Mouse (Mus musculus): ENCODE data around the gene P4hb. TPM values are rescaled to one million over a fixed set of nuclear protein-coding genes. Genes with fewer than 3 reads are reported as not detected.

The P4hb gene
- polyA plus RNA-seq, 1 experiment from 2014 or later, result 253 TPM

Other genes starting within 250 kb of the P4hb start
- gene Actg1, start 224.7 kb downstream of the P4hb start, polyA plus RNA-seq (2015; fragmentation: Nextera tagmentation; extraction: Ambion mirVana), result 3,229 and 3,555 TPM in 2 replicates
- 1.3 and 1.7 TPM in 2 replicates for gene Fscn2, start 211.7 kb downstream of the P4hb start, polyA plus RNA-seq (2015; fragmentation: Nextera tagmentation; extraction: Ambion mirVana)
- 51.0 and 63.1 TPM in 2 replicates for gene Faap100, start 194.5 kb downstream of the P4hb start, polyA plus RNA-seq (2015; fragmentation: Nextera tagmentation; extraction: Ambion mirVana)
- 33.6 and 33.9 TPM in 2 replicates for gene Nploc4, start 135.5 kb downstream of the P4hb start, polyA plus RNA-seq (2015; fragmentation: Nextera tagmentation; extraction: Ambion mirVana)
- not detected in 2 replicates for gene Tspan10, start 130.6 kb downstream of the P4hb start, polyA plus RNA-seq (2015; fragmentation: Nextera tagmentation; extraction: Ambion mirVana)
- gene Pde6g, start 119.8 kb downstream of the P4hb start, polyA plus RNA-seq (2015; fragmentation: Nextera tagmentation; extraction: Ambion mirVana), result 0.19 and 0.20 TPM in 2 replicates
- gene Oxld1, start 115.2 kb downstream of the P4hb start, polyA plus RNA-seq (2015; fragmentation: Nextera tagmentation; extraction: Ambion mirVana), result 9.2 and 10.7 TPM in 2 replicates
- 30.9 and 31.3 TPM in 2 replicates for gene Ccdc137, start 115.1 kb downstream of the P4hb start, polyA plus RNA-seq (2015; fragmentation: Nextera tagmentation; extraction: Ambion mirVana)
- gene Arl16, start 105.6 kb downstream of the P4hb start, polyA plus RNA-seq (2015; fragmentation: Nextera tagmentation; extraction: Ambion mirVana), result 49.8 and 56.5 TPM in 2 replicates
- 127 TPM in 2 replicates for gene Mrpl12, start 88.6 kb downstream of the P4hb start, polyA plus RNA-seq (2015; fragmentation: Nextera tagmentation; extraction: Ambion mirVana)
- 31.1 and 41.9 TPM in 2 replicates for gene Slc25a10, start 81.4 kb downstream of the P4hb start, polyA plus RNA-seq (2015; fragmentation: Nextera tagmentation; extraction: Ambion mirVana)
- gene Gcgr, start 42.6 kb downstream of the P4hb start, polyA plus RNA-seq (2015; fragmentation: Nextera tagmentation; extraction: Ambion mirVana), result 0.08 and 0.21 TPM in 2 replicates
- gene Mcrip1, start 23.5 kb downstream of the P4hb start, polyA plus RNA-seq (2015; fragmentation: Nextera tagmentation; extraction: Ambion mirVana), result 228 and 240 TPM in 2 replicates
- gene Ppp1r27, start 22.1 kb downstream of the P4hb start, polyA plus RNA-seq (2015; fragmentation: Nextera tagmentation; extraction: Ambion mirVana), result not detected in 2 replicates
- gene Arhgdia, start 8.4 kb upstream of the P4hb start, polyA plus RNA-seq (2015; fragmentation: Nextera tagmentation; extraction: Ambion mirVana), result 462 and 508 TPM in 2 replicates
- gene Alyref, start 25.1 kb upstream of the P4hb start, polyA plus RNA-seq (2015; fragmentation: Nextera tagmentation; extraction: Ambion mirVana), result 420 and 488 TPM in 2 replicates
- gene Anapc11, start 25.2 kb upstream of the P4hb start, polyA plus RNA-seq (2015; fragmentation: Nextera tagmentation; extraction: Ambion mirVana), result 204 and 211 TPM in 2 replicates
- 0.50 TPM in 1 of 2 replicates, not detected in the other for gene Npb, start 35.2 kb upstream of the P4hb start, polyA plus RNA-seq (2015; fragmentation: Nextera tagmentation; extraction: Ambion mirVana)
- gene Pcyt2, start 44.7 kb upstream of the P4hb start, polyA plus RNA-seq (2015; fragmentation: Nextera tagmentation; extraction: Ambion mirVana), result 140 and 159 TPM in 2 replicates
- 42.7 and 43.1 TPM in 2 replicates for gene Sirt7, start 52.0 kb upstream of the P4hb start, polyA plus RNA-seq (2015; fragmentation: Nextera tagmentation; extraction: Ambion mirVana)
- gene Mafg, start 60.3 kb upstream of the P4hb start, polyA plus RNA-seq (2015; fragmentation: Nextera tagmentation; extraction: Ambion mirVana), result 19.8 and 24.1 TPM in 2 replicates
- gene Pycr1, start 70.5 kb upstream of the P4hb start, polyA plus RNA-seq (2015; fragmentation: Nextera tagmentation; extraction: Ambion mirVana), result 23.9 and 25.5 TPM in 2 replicates
- 0.25 and 0.81 TPM in 2 replicates for gene Myadml2, start 74.9 kb upstream of the P4hb start, polyA plus RNA-seq (2015; fragmentation: Nextera tagmentation; extraction: Ambion mirVana)
- 0.15 and 0.29 TPM in 2 replicates for gene Notum, start 87.9 kb upstream of the P4hb start, polyA plus RNA-seq (2015; fragmentation: Nextera tagmentation; extraction: Ambion mirVana)
- gene Aspscr1, start 99.7 kb upstream of the P4hb start, polyA plus RNA-seq (2015; fragmentation: Nextera tagmentation; extraction: Ambion mirVana), result 142 and 151 TPM in 2 replicates
- gene Cenpx, start 140.5 kb upstream of the P4hb start, polyA plus RNA-seq (2015; fragmentation: Nextera tagmentation; extraction: Ambion mirVana), result 127 TPM in 2 replicates
- gene Lrrc45, start 140.7 kb upstream of the P4hb start, polyA plus RNA-seq (2015; fragmentation: Nextera tagmentation; extraction: Ambion mirVana), result 64.5 and 72.9 TPM in 2 replicates
- 83.0 and 105 TPM in 2 replicates for gene Rac3, start 148.2 kb upstream of the P4hb start, polyA plus RNA-seq (2015; fragmentation: Nextera tagmentation; extraction: Ambion mirVana)
- 7.8 and 9.5 TPM in 2 replicates for gene Dcxr, start 154.0 kb upstream of the P4hb start, polyA plus RNA-seq (2015; fragmentation: Nextera tagmentation; extraction: Ambion mirVana)
- 0.26 TPM in 1 of 2 replicates, not detected in the other for gene Cbr2, start 158.9 kb upstream of the P4hb start, polyA plus RNA-seq (2015; fragmentation: Nextera tagmentation; extraction: Ambion mirVana)
- gene Hmga1b, start 189.5 kb upstream of the P4hb start, polyA plus RNA-seq (2015; fragmentation: Nextera tagmentation; extraction: Ambion mirVana), result 2.7 and 4.0 TPM in 2 replicates
- gene Rfng, start 211.0 kb upstream of the P4hb start, polyA plus RNA-seq (2015; fragmentation: Nextera tagmentation; extraction: Ambion mirVana), result 58.4 and 63.1 TPM in 2 replicates
- 261 and 280 TPM in 2 replicates for gene Gps1, start 211.0 kb upstream of the P4hb start, polyA plus RNA-seq (2015; fragmentation: Nextera tagmentation; extraction: Ambion mirVana)
- gene Dus1l, start 223.2 kb upstream of the P4hb start, polyA plus RNA-seq (2015; fragmentation: Nextera tagmentation; extraction: Ambion mirVana), result 58.6 and 67.7 TPM in 2 replicates